Mouse (Mus musculus) ES-E14 (cell line): ENCODE results near the gene Bclaf1.

Experiments used
- CHD2 ChIP-seq: IDR thresholded peaks from 2 replicates; pipeline ENCODE4 v1.6.1; 2014; ENCODE audit warnings: mild to moderate bottlenecking, low read depth, low read length, inconsistent platforms
- HCFC1 ChIP-seq: IDR thresholded peaks from 2 replicates; pipeline ENCODE4 v1.6.1; 2012; ENCODE audit warnings: low read length, inconsistent platforms, borderline replicate concordance; ENCODE audit not compliant: insufficient read depth

- no peak for TF ChIP-seq CHD2
- no peak for TF ChIP-seq HCFC1
Observed at GRCm38 (mm10) chr10:20348894-20349293, 36.6 kb downstream of the Bclaf1 start.
